In the genomic region with DNA sequence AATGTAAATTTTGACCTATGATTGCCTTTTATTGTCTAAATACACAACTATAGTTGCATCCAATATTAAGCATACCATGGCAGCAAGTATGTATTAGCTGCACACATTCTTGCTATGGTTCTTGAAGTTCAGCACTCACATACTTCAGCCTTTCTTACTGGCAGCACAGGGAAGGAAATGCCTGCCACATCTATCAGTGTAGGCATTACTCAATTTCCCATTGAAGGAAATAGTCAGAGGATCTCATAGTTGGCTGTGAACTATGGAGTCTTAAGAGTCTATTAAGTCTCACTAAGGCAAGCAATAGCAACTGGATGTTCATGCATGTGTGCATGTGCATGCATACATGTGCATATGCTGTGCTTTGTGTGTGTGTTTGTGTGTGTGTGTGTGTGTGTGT, we compare ENCODE assay signal across 29 mouse cellular contexts. TPM values are rescaled to one million over a fixed set of nuclear protein-coding genes. Genes with fewer than 3 reads are reported as not detected.
DNase-seq lines count a peak whose midpoint lies in the region; ATAC-seq and TF ChIP-seq lines count a peak whose summit lies in the region.
"Had no signal": no experiment of that assay in that cellular context is flagged by ENCODE, and none has a peak within 500 bp of the region (broad histone marks: within the 10 kb centered on the region; RNA-seq: fewer than 3 reads in every experiment).

No protein-coding gene starts in this region.

- no peak for DNase-seq in embryonic facial prominence, embryonic 10.5 days (ENCODE audit: low spot score)
- DNase-seq in lung, embryonic 14.5 days = peak; percentile 12
- DNase-seq in lung, postnatal 14 days = no peak
- DNase-seq in natural killer cell, adult 2 months (ENCODE audit: low spot score in 2 of 2) = no peak
- DNase-seq: adrenal gland, adult 8-10 months; adrenal gland, postnatal 14 days; adrenal gland, postnatal 36 days; B cell, adult 2 months; cerebellum, adult 11-12 months; cerebellum, adult 2 months; cerebellum, adult 9-10 months; cerebellum, postnatal 10 days; cerebellum, postnatal 25 days; embryo, embryonic 11 days had no signal

- H3K4me3 ChIP-seq in embryonic facial prominence, embryonic 13.5 days = no peak overlapping the region
- H3K4me3 ChIP-seq in embryonic facial prominence, embryonic 10.5 days = no peak overlapping the region
- no peak overlapping the region for H3K4me3 ChIP-seq in lung, embryonic 14.5 days (ENCODE audit: low read depth, low read length)
- H3K4me3 ChIP-seq: embryonic facial prominence, embryonic 12.5 days; embryonic facial prominence, embryonic 15.5 days; erythroblast, embryonic 14.5 days; forebrain, embryonic 10.5 days; forebrain, embryonic 12.5 days had no signal

- H3K27ac ChIP-seq in embryonic facial prominence, embryonic 13.5 days = 0 out of 2 replicates have a peak overlapping the region, but pooled peaks have one; percentile 41
- no peak overlapping the region for H3K27ac ChIP-seq in embryonic facial prominence, embryonic 10.5 days (replicated peaks)
- no peak overlapping the region for H3K27ac ChIP-seq in lung, embryonic 14.5 days (ENCODE audit: low read depth)
- H3K27ac ChIP-seq: embryonic facial prominence, embryonic 12.5 days; embryonic facial prominence, embryonic 15.5 days; forebrain, embryonic 10.5 days; forebrain, embryonic 12.5 days had no signal

- no peak for ATAC-seq in embryonic facial prominence, embryonic 13.5 days (ENCODE audit: insufficient number of reproducible peaks, insufficient read depth, low FRiP score, low TSS enrichment, low read depth)
- ATAC-seq in lung, embryonic 14.5 days (ENCODE audit: insufficient read depth) = no peak
- ATAC-seq in common myeloid progenitor, adult 5-6 weeks (replicated peaks; ENCODE audit: low read depth, poor library complexity, severe bottlenecking) = peak; percentile 54; the same call in 1 of the 2 replicates
- peak; percentile 61 for ATAC-seq in megakaryocyte progenitor cell, adult 5-6 weeks (replicated peaks; ENCODE audit: poor library complexity)
- ATAC-seq: activated CD4-positive, CD25-positive, alpha-beta regulatory T cell, adult 4 months; CD4-positive, CD25-positive, alpha-beta regulatory T cell, adult 4 months; forebrain, embryonic 14.5 days; forebrain, embryonic 16.5 days; Patski had no signal

- peaks cover 4% of the 10 kb centered on the region; the same call in 1 of the 2 replicates for H3K4me1 ChIP-seq in embryonic facial prominence, embryonic 13.5 days
- H3K4me1 ChIP-seq in embryonic facial prominence, embryonic 10.5 days = no peaks in the 10 kb centered on the region
- H3K4me1 ChIP-seq in lung, embryonic 14.5 days (ENCODE audit: insufficient read depth) = no peaks in the 10 kb centered on the region
- H3K4me1 ChIP-seq: embryonic facial prominence, embryonic 12.5 days; embryonic facial prominence, embryonic 15.5 days; forebrain, embryonic 10.5 days; forebrain, embryonic 12.5 days had no signal

- no peaks in the 10 kb centered on the region for H3K27me3 ChIP-seq in embryonic facial prominence, embryonic 13.5 days
- H3K27me3 ChIP-seq in embryonic facial prominence, embryonic 10.5 days (replicated peaks; ENCODE audit: low read depth, poor library complexity, severe bottlenecking) = no peaks in the 10 kb centered on the region
- H3K27me3 ChIP-seq in lung, embryonic 14.5 days (ENCODE audit: insufficient read depth, low read length) = no peaks in the 10 kb centered on the region
- H3K27me3 ChIP-seq: CH12.LX; embryonic facial prominence, embryonic 12.5 days; embryonic facial prominence, embryonic 15.5 days; forebrain, embryonic 12.5 days had no signal

- no peak overlapping the region for H3K9ac ChIP-seq in embryonic facial prominence, embryonic 13.5 days
- no peak overlapping the region for H3K9ac ChIP-seq in lung, embryonic 14.5 days
- H3K9ac ChIP-seq: embryonic facial prominence, embryonic 12.5 days; embryonic facial prominence, embryonic 15.5 days; forebrain, embryonic 12.5 days had no signal

- H3K9me3 ChIP-seq in embryonic facial prominence, embryonic 13.5 days = no peaks in the 10 kb centered on the region
- H3K9me3 ChIP-seq in embryonic facial prominence, embryonic 10.5 days = no peaks in the 10 kb centered on the region
- H3K9me3 ChIP-seq in lung, embryonic 14.5 days (ENCODE audit: low read depth, low read length) = no peaks in the 10 kb centered on the region
- H3K9me3 ChIP-seq: embryonic facial prominence, embryonic 12.5 days; embryonic facial prominence, embryonic 15.5 days; forebrain, embryonic 10.5 days; forebrain, embryonic 12.5 days; G1E had no signal

- no peak overlapping the region for H3K4me2 ChIP-seq in embryonic facial prominence, embryonic 13.5 days
- H3K4me2 ChIP-seq in lung, embryonic 14.5 days = no peak overlapping the region
- H3K4me2 ChIP-seq: embryonic facial prominence, embryonic 12.5 days; embryonic facial prominence, embryonic 15.5 days; forebrain, embryonic 12.5 days had no signal

- no peak for TF ChIP-seq CTCF in lung, embryonic 14.5 days (IDR thresholded peaks at IDR 0.05; ENCODE audit: low read depth)

- H3K36me3 ChIP-seq in embryonic facial prominence, embryonic 13.5 days = no peaks in the 10 kb centered on the region
- no peaks in the 10 kb centered on the region for H3K36me3 ChIP-seq in embryonic facial prominence, embryonic 10.5 days (replicated peaks)
- no peaks in the 10 kb centered on the region for H3K36me3 ChIP-seq in lung, embryonic 14.5 days (ENCODE audit: insufficient read depth)
- H3K36me3 ChIP-seq: embryonic facial prominence, embryonic 12.5 days; embryonic facial prominence, embryonic 15.5 days; forebrain, embryonic 10.5 days; forebrain, embryonic 12.5 days; G1E had no signal

RNA-seq across cellular contexts. Expression of a gene that starts 41.3 kb away (rescaled TPM):
- 3.0 and 4.0 TPM in 2 replicates for polyA plus RNA-seq in embryonic facial prominence, embryonic 13.5 days (2015; fragmentation: Nextera tagmentation; extraction: Ambion mirVana)
- 1.2 TPM in 2 replicates for polyA plus RNA-seq in embryonic facial prominence, embryonic 10.5 days (2016; fragmentation: Nextera tagmentation; extraction: Ambion mirVana)
- 6.1 and 6.3 TPM in 2 replicates for polyA plus RNA-seq in lung, embryonic 14.5 days (2014; fragmentation: Nextera tagmentation; extraction: Ambion mirVana)
- not detected in 2 replicates for total RNA-seq in common myeloid progenitor, adult 5-6 weeks (2017)
- not detected in 2 replicates for total RNA-seq in megakaryocyte progenitor cell, adult 5-6 weeks (2015)
- not detected in 2 replicates for total RNA-seq in megakaryocyte progenitor cell, adult 5-6 weeks (2017)
- polyA plus RNA-seq: activated CD4-positive, CD25-positive, alpha-beta regulatory T cell, adult 4 months; CD4-positive, CD25-positive, alpha-beta regulatory T cell, adult 4 months; erythroblast, embryonic 14.5 days; forebrain, embryonic 14.5 days; forebrain, embryonic 16.5 days; G1E; Patski had no signal

Comparison
In these comparisons a context has a peak if more than half of its experiments do, and no peak if none do; other contexts are left out.
1. ATAC-seq: peak in common myeloid progenitor, adult 5-6 weeks (single experiment) and megakaryocyte progenitor cell, adult 5-6 weeks (single experiment); none in embryonic facial prominence, embryonic 13.5 days (single experiment) and lung, embryonic 14.5 days (single experiment).